Mouse (Mus musculus) ES-E14 (cell line): ENCODE data around the gene Csnk2a1. TPM values are rescaled to one million over a fixed set of nuclear protein-coding genes. Genes with fewer than 3 reads are reported as not detected.
A peak's percentile ranks its signal among the peaks of the same experiment; 100 is the strongest.

Experiments
- DNase-seq: peaks from one replicate; pipeline ENCODE4 v3.0.0-alpha.2; 2013; ENCODE audit warnings: low read depth, low spot score
- H3K27ac ChIP-seq: 2 replicates; pipeline ENCODE4 v1.5.1; 2012; ENCODE audit warnings: low read depth, mild to moderate bottlenecking, low read length, moderate library complexity, mixed read lengths; ENCODE audit not compliant: poor library complexity, insufficient read depth, severe bottlenecking
- H3K36me3 ChIP-seq: 2 replicates; pipeline ENCODE4 v1.6.1; 2012; ENCODE audit warnings: mild to moderate bottlenecking, low read length, moderate library complexity, mixed read lengths; ENCODE audit not compliant: control insufficient read depth, poor library complexity, insufficient read depth, severe bottlenecking
- H3K4me1 ChIP-seq, 2 experiments: fragments of 150-350 bp in 1 of 2; sonication (generic) in 1 of 2; 2 replicates each; pipeline ENCODE4 v1.6.1; 2012; ENCODE audit warnings: low read length in 2 of 2, mild to moderate bottlenecking in 1 of 2, mixed read lengths in 1 of 2; ENCODE audit not compliant: control insufficient read depth in 2 of 2, insufficient read depth in 2 of 2, poor library complexity in 1 of 2
- H3K4me3 ChIP-seq, 2 experiments: fragments of 150-350 bp in 1 of 2; sonication (generic) in 1 of 2; 2 replicates each; pipeline ENCODE4 v1.5.1; 2012; ENCODE audit warnings: low read length in 2 of 2, low read depth in 1 of 2, mild to moderate bottlenecking in 1 of 2, mixed read lengths in 1 of 2; ENCODE audit not compliant: insufficient read depth in 1 of 2, poor library complexity in 1 of 2, severe bottlenecking in 1 of 2
- H3K9ac ChIP-seq: 2 replicates; pipeline ENCODE4 v1.6.1; 2012; ENCODE audit warnings: low read depth, mild to moderate bottlenecking, low read length, mixed read lengths; ENCODE audit not compliant: poor library complexity, insufficient read depth, severe bottlenecking
- H3K9me3 ChIP-seq: fragments of 150-350 bp; sonication (generic); 2 replicates; pipeline ENCODE4 v1.6.1; 2012; ENCODE audit warnings: low read depth, mild to moderate bottlenecking, low read length; ENCODE audit not compliant: control insufficient read depth, insufficient read depth
- CHD2 ChIP-seq: IDR thresholded peaks from 2 replicates; pipeline ENCODE4 v1.6.1; 2014; ENCODE audit warnings: mild to moderate bottlenecking, low read depth, low read length, inconsistent platforms
- HCFC1 ChIP-seq: IDR thresholded peaks from 2 replicates; pipeline ENCODE4 v1.6.1; 2012; ENCODE audit warnings: low read length, inconsistent platforms, borderline replicate concordance; ENCODE audit not compliant: insufficient read depth
- MAFK ChIP-seq: IDR thresholded peaks from 2 replicates; pipeline ENCODE4 v1.6.1; 2014; ENCODE audit warnings: mild to moderate bottlenecking, low read depth, low read length, inconsistent platforms; ENCODE audit not compliant: insufficient read depth
- ZC3H11A ChIP-seq: IDR thresholded peaks from 2 replicates; pipeline ENCODE4 v1.6.1; 2012; ENCODE audit warnings: low read depth, mild to moderate bottlenecking, inconsistent platforms, low read length, borderline replicate concordance
- ZNF384 ChIP-seq: IDR thresholded peaks from 2 replicates; pipeline ENCODE4 v1.6.1; 2012; ENCODE audit warnings: low read depth, low read length, inconsistent platforms
- in situ Hi-C, 2 experiments: fragments of 600-800 bp; cut with MboI; formaldehyde crosslinking; loops; one replicate each; pipeline ENCODE4 v1.15.1; 2025; ENCODE audit warnings: low sequenced_read_pairs in 2 of 2, inconsistent platforms in 1 of 2; ENCODE audit not compliant: unreplicated experiment in 2 of 2
- total RNA-seq: library from RNA; depleted of rRNA; stranded (reverse); fragments of 300-350 nt; gene quantifications from 2 replicates; pipeline ENCODE4 v1.2.3, GENCODE M21; 2012

Gene Csnk2a1
- total RNA-seq, 1 experiment = 134 TPM

- in situ Hi-C loops = no loop called here
- no peak overlapping the region for H3K27ac ChIP-seq
- peaks cover 0 to 11% of the 10 kb centered on the region in 2 experiments; a peak in 1 of 4 replicates for H3K4me1 ChIP-seq
- no peak overlapping the region for H3K4me3 ChIP-seq
- H3K36me3 ChIP-seq = peaks cover 68% of the 10 kb centered on the region
- no peak for TF ChIP-seq CHD2
- TF ChIP-seq HCFC1 = no peak
- no peak for TF ChIP-seq ZNF384
- TF ChIP-seq MAFK = no peak
- no peak for DNase-seq
- no peaks in the 10 kb centered on the region for H3K9me3 ChIP-seq
- no peak overlapping the region for H3K9ac ChIP-seq
Measured at GRCm38 (mm10) chr2:152322198-152322597, 95.6 kb downstream of the Csnk2a1 start.

- no peak for TF ChIP-seq ZNF384
- peaks cover 65% of the 10 kb centered on the region for H3K36me3 ChIP-seq
- H3K4me1 ChIP-seq = peaks cover 0 to 14% of the 10 kb centered on the region in 2 experiments; a peak in 2 of 4 replicates
- no peak overlapping the region for H3K4me3 ChIP-seq
- DNase-seq = no peak
- H3K9me3 ChIP-seq = no peaks in the 10 kb centered on the region
- in situ Hi-C loops = no loop called here
- no peak overlapping the region for H3K9ac ChIP-seq
- no peak overlapping the region for H3K27ac ChIP-seq
Measured at GRCm38 (mm10) chr2:152323971-152324370, 97.3 kb downstream of the Csnk2a1 start.

- TF ChIP-seq MAFK (no peak), HCFC1 (no peak)
- Histone ChIP-seq H3K36me3 (peaks cover 61% of the 10 kb centered on the region), H3K4me1 (peaks cover 0 to 14% of the 10 kb centered on the region in 2 experiments; a peak in 3 of 4 replicates), H3K27ac (no peak overlapping the region), H3K9me3 (no peaks in the 10 kb centered on the region), H3K4me3 (no peak overlapping the region), H3K9ac (no peak overlapping the region)
- in situ Hi-C loops = no loop called here
- DNase-seq = no peak
Measured at GRCm38 (mm10) chr2:152324842-152325241, 98.2 kb downstream of the Csnk2a1 start.

- DNase-seq = no peak
- H3K9ac ChIP-seq = no peak overlapping the region
- peaks cover 65% of the 10 kb centered on the region for H3K36me3 ChIP-seq
- no peak for TF ChIP-seq HCFC1
- no peak for TF ChIP-seq CHD2
- TF ChIP-seq ZC3H11A = no peak
- TF ChIP-seq ZNF384 = no peak
- TF ChIP-seq MAFK = no peak
- in situ Hi-C loops = no loop called here
- H3K4me3 ChIP-seq = no peak overlapping the region
- no peaks in the 10 kb centered on the region for H3K9me3 ChIP-seq
- H3K27ac ChIP-seq = no peak overlapping the region
- peaks cover 2 to 19% of the 10 kb centered on the region in 2 experiments; a peak in 3 of 4 replicates for H3K4me1 ChIP-seq
Measured at GRCm38 (mm10) chr2:152326157-152326556, 99.5 kb downstream of the Csnk2a1 start.

- peaks cover 61% of the 10 kb centered on the region for H3K36me3 ChIP-seq
- in situ Hi-C loops = no loop called here
Measured at GRCm38 (mm10) chr2:152326654-152327053, 100.0 kb downstream of the Csnk2a1 start.

More at GRCm38 (mm10) chr2:152326654-152327053, 100.0 kb downstream of the Csnk2a1 start:
- peaks cover 2 to 19% of the 10 kb centered on the region in 2 experiments; a peak in 3 of 4 replicates for H3K4me1 ChIP-seq
- peak overlapping the region; percentile 26; the same call in 1 of the 2 replicates for H3K9ac ChIP-seq
- H3K27ac ChIP-seq = no peak overlapping the region
- no peak for DNase-seq
- TF ChIP-seq CHD2 (no peak), ZC3H11A (no peak), ZNF384 (no peak), HCFC1 (no peak), MAFK (no peak)
- H3K9me3 ChIP-seq = no peaks in the 10 kb centered on the region
- no peak overlapping the region for H3K4me3 ChIP-seq
